Comparison of ENCODE assay signal across 1 mouse cellular context in the genomic region with DNA sequence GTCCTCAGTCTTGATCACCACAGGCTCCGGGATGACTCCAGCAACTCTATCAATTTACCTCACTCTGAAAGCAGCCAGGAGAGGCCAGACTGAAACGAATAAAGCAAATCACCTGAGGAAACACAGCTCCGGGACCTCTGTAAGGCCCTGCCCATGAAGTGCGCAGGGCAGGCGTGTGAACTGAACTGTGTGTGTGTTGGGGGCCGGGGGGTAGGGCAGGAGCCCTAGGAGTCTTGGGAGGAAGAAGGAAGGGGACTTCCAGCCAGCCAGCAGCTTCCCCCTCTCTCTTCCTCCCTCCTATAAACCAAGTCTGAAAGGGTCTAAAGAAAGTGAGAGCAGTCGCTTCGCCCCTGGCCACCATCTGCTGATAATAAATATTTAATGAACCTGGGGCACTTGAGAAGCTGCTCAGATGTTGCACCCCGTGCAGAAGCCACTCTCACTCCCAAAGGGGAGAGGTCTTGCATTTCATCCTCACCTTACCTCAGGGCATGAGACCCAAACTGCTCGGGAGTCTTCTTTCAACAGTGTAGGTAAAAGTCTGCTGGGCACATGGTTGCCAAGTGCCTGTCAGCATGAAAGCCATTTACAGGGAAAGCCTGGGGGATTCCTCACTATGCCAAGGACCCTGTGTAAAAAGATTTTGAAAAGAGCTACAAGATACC.
TF ChIP-seq lines count a peak whose summit lies in the region.

No protein-coding gene starts in this region.

TF ChIP-seq in CH12.LX, 34 proteins besides CTCF, POLR2A, EP300 and RAD21 (continued from another document):
- no peak for TF ChIP-seq ETS1 (conservative IDR thresholded peaks at IDR 0.05; ENCODE audit: low read depth, low read length)
- no peak for TF ChIP-seq NELFE (IDR thresholded peaks at IDR 0.05; ENCODE audit: low read depth, low read length)
- TF ChIP-seq MAZ (IDR thresholded peaks at IDR 0.05; ENCODE audit: low read depth, low read length) = no peak
- TF ChIP-seq TBP (conservative IDR thresholded peaks at IDR 0.05; ENCODE audit: low read depth, low read length) = no peak
